Mouse (Mus musculus) spleen, adult 2 months (tissue): ENCODE data around the gene Slain1.

ENCODE experiments used
- CTCF ChIP-seq: fragments of 200-500 bp; IDR thresholded peaks from 2 replicates; pipeline ENCODE4 v1.5.1; 2011; ENCODE audit warnings: mild to moderate bottlenecking, inconsistent platforms; ENCODE audit not compliant: insufficient read depth, insufficient read length, insufficient replicate concordance; ENCODE audit errors: extremely low read depth
- POLR2A ChIP-seq: fragments of 200-500 bp; IDR thresholded peaks from 2 replicates; pipeline ENCODE4 v1.6.1; 2011; ENCODE audit warnings: low read depth, low read length, inconsistent platforms

- TF ChIP-seq POLR2A (no peak), CTCF (no peak)
Observed at GRCm38 (mm10) chr14:103742150-103742549, 92.1 kb downstream of the Slain1 start.
